Mouse (Mus musculus) embryonic facial prominence, embryonic 13.5 days (tissue): ENCODE measurements at regions not wholly inside any gene's neighbourhood (a gene's known extent, or its start where the extent isn't known, plus 50 kb on each side); places are given as distances from the start of the nearest gene placed in this dataset.

Experiments used
- ATAC-seq: fragments of 200-750 bp; cut with Nextera tagmentation; 2 replicates; pipeline ENCODE4 v1.8.0; 2017; ENCODE audit warnings: low read depth; ENCODE audit not compliant: insufficient number of reproducible peaks, insufficient read depth, low FRiP score, low TSS enrichment
- H3K27ac ChIP-seq: fragments of 300-500 bp; sonication (generic); 2 replicates; pipeline ENCODE4 v1.5.1; 2015; ENCODE audit warnings: moderate library complexity, mild to moderate bottlenecking, inconsistent platforms
- H3K27me3 ChIP-seq: fragments of 300-500 bp; sonication (generic); 2 replicates; pipeline ENCODE4 v1.6.1; 2015; ENCODE audit warnings: mild to moderate bottlenecking, inconsistent platforms
- H3K36me3 ChIP-seq: fragments of 300-500 bp; sonication (generic); 2 replicates; pipeline ENCODE4 v1.6.1; 2015; ENCODE audit warnings: mild to moderate bottlenecking, inconsistent platforms
- H3K4me1 ChIP-seq: fragments of 300-500 bp; sonication (generic); 2 replicates; pipeline ENCODE4 v1.6.1; 2015; ENCODE audit warnings: inconsistent platforms
- H3K4me2 ChIP-seq: fragments of 300-500 bp; sonication (generic); 2 replicates; pipeline ENCODE4 v1.6.1; 2015; ENCODE audit warnings: moderate library complexity, mild to moderate bottlenecking, inconsistent platforms
- H3K4me3 ChIP-seq: fragments of 300-500 bp; sonication (generic); 2 replicates; pipeline ENCODE4 v1.5.1; 2015; ENCODE audit warnings: mild to moderate bottlenecking, inconsistent platforms
- H3K9ac ChIP-seq: fragments of 300-500 bp; sonication (generic); 2 replicates; pipeline ENCODE4 v1.6.1; 2015; ENCODE audit warnings: mild to moderate bottlenecking, inconsistent platforms
- H3K9me3 ChIP-seq: fragments of 300-500 bp; sonication (generic); 2 replicates; pipeline ENCODE4 v1.6.1; 2016; ENCODE audit warnings: inconsistent platforms
- WGBS: fragments of 180-500 bp; shearing (Covaris S2); methylation state at CpG from one replicate; pipeline ENCODE4 v1.1.7; 2015; ENCODE audit warnings: mixed read lengths; 5-methylcytosine and 5-hydroxymethylcytosine counted together

DNA sequence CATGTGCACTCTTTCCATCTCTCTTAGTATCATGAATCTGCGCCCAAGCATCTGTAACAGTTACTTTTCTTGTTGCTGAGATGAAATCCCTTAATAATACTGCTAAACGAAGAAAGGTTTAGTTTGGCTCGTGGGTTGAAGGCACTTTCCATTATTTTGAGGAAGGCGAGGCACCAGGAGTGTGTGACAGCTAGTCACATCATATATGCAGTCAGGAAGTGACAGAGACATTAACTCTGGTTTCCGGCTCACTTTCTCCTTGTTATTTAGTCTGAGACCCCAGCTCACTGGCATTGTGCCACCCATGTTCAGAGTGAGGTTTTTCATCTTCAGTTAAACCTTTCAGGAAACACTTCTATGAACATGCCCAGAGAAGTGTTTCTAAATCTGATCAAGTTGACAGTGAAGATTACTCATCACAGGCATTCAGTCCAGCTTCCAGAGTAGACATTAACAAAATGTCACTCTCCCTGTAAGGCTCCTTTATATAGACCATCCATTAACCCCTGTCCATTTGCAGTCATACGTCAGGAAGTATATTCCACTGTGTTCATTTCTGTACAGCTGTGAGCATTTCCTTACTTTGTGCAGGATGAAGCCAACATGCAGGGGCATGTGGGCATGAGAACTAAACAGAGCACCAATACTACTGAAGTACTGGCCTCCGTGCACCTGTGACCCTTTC is 238.0 kb upstream of the Il12b start:
- Histone ChIP-seq H3K4me1 (no peaks in the 10 kb centered on the region), H3K4me2 (no peak overlapping the region), H3K36me3 (no peaks in the 10 kb centered on the region), H3K9ac (no peak overlapping the region), H3K4me3 (no peak overlapping the region), H3K9me3 (no peaks in the 10 kb centered on the region), H3K27ac (no peak overlapping the region), H3K27me3 (no peaks in the 10 kb centered on the region)
- WGBS, result 79% methylated on average over 7 of the region's 7 CpGs
- ATAC-seq, result no peak

DNA sequence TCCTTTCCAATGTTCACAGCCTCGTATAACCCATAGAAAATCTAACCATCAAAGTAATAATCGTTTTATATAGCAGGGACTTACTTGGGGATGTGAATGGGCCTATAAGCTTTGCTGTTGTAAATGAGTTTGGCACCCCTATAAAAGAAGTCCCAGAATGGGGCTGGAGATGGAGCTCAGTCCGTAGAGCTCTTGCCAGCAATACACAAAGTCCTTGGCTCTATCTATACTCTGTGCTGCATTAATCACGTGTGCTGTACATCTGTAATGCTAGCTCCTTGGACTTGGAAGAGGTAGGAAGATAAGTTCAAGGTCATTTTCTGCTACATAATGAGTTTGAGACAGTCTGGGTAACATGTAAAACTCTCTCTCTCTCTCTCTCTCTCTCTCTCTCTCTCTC is 236.8 kb upstream of the Il12b start:
- Histone ChIP-seq H3K4me1 (no peaks in the 10 kb centered on the region), H3K27ac (no peak overlapping the region), H3K4me3 (no peak overlapping the region), H3K36me3 (no peaks in the 10 kb centered on the region), H3K27me3 (no peaks in the 10 kb centered on the region), H3K4me2 (no peak overlapping the region), H3K9me3 (no peaks in the 10 kb centered on the region), H3K9ac (no peak overlapping the region)
- WGBS, result 84% methylated on average over 4 of the region's 4 CpGs
- ATAC-seq, result no peak

DNA sequence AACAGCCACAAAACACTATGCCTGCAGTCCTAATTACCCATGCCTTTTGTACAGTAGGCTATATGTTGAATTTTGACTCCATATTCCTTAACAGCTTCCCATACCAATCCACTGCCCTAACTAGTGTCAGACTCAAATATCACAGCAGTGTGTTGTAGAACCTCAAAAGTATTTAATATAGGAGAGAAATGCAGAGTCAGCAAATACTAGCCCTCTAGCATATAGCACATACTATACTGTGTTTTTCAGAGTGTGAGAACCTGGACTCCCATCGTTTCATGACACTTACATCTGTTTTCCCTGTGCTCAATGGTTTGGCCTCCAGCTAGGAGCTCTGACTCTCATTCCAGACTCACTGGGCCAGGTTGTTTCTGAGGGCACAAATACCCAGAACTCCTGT is 236.1 kb upstream of the Il12b start:
- ATAC-seq, result no peak
- Histone ChIP-seq H3K9ac (no peak overlapping the region), H3K4me2 (no peak overlapping the region), H3K4me1 (no peaks in the 10 kb centered on the region), H3K36me3 (no peaks in the 10 kb centered on the region), H3K4me3 (no peak overlapping the region), H3K9me3 (no peaks in the 10 kb centered on the region), H3K27ac (no peak overlapping the region), H3K27me3 (no peaks in the 10 kb centered on the region)
- whole genome bisulfite sequencing, result 60% methylated on average over 1 of the region's 1 CpGs

DNA sequence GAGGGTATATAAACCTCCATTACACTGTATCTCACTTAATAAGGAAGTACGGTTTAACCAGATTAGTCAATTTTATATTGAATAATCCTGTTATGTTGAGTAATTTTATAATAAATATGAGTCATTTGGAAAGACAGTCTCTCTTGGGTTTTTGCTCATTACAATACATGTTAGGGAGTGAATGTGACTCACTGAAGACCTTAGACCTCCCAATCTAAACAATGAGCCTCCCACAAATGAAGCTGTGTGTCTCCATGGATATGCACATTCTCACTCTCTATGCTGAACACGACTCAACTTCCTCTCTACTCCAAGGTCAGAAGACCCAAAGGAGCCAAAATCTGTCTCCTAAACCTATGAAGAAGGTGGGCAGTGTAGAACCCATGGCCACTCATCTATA is 235.7 kb upstream of the Il12b start:
- Histone ChIP-seq H3K9me3 (no peaks in the 10 kb centered on the region), H3K4me1 (no peaks in the 10 kb centered on the region), H3K4me2 (no peak overlapping the region), H3K9ac (no peak overlapping the region), H3K4me3 (no peak overlapping the region), H3K36me3 (no peaks in the 10 kb centered on the region), H3K27me3 (no peaks in the 10 kb centered on the region), H3K27ac (no peak overlapping the region)
- 69% methylated on average over 2 of the region's 2 CpGs for WGBS
- ATAC-seq, result no peak

DNA sequence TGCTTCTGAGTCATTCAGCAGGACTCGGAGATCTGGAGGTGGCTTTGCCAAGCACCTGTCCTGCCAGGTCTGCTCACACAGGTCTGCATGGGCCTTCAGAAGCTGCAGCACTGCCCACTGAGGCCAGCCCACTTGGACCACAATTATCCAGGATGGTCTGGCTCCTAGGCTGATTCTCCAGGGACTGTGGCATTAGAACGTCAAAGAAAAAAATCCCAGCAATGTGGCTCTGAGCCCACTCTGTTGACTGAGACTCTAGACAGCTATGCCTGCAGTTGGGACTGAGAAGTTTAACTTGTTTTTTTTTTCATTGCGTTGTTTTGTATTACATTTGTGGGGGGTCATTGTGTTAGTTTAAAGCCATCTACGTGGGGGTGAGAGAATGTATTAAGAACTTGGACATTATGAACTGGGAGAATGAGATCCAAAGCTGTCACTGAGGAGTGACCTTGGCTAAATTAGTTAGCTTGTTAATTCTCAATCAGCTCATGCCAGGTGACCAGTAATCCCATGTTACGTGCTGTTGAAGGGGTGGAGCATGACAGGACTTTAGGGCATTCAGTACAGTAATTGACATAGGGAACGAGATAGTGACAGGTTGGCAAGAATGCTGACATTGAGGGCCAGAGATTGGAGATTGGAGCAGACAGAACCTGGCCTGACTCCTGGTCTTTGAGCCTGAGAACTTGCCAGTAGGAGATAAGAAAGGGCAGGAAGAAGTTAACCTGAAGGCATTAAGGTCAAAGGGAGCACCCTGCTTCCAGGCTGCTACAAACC is 232.0 kb upstream of the Il12b start:
- no peaks in the 10 kb centered on the region for H3K9me3 ChIP-seq
- H3K4me3 ChIP-seq, result no peak overlapping the region
- no peak overlapping the region for H3K27ac ChIP-seq
- H3K4me2 ChIP-seq, result no peak overlapping the region
- H3K27me3 ChIP-seq, result no peaks in the 10 kb centered on the region
- no peaks in the 10 kb centered on the region for H3K36me3 ChIP-seq
- 71% methylated on average over 6 of the region's 6 CpGs for WGBS
- no peak for ATAC-seq
- H3K4me1 ChIP-seq, result no peaks in the 10 kb centered on the region
- H3K9ac ChIP-seq, result no peak overlapping the region

DNA sequence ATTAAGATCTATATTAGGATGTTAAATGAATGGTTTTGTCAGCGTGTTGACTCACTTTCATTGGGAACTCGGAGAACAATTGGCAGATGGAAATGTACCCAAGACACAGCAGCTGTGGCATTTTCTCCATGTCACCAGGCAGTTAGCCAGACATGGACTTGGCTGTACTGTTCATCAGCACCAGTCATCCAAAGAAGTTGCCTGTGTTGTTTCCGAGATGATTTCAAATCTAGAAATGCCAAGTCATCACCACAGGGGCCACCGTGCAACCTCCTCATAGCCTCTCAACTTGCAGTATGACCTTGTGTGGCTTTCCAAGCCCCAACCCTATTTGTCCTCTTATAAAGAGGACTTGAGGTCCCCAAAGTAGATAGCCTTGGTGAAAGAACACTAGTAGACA is 227.4 kb upstream of the Il12b start:
- Histone ChIP-seq H3K4me2 (no peak overlapping the region), H3K36me3 (no peaks in the 10 kb centered on the region), H3K9ac (no peak overlapping the region), H3K4me1 (no peaks in the 10 kb centered on the region), H3K9me3 (no peaks in the 10 kb centered on the region), H3K27ac (no peak overlapping the region), H3K27me3 (no peaks in the 10 kb centered on the region), H3K4me3 (no peak overlapping the region)
- ATAC-seq, result no peak
- 88% methylated on average over 4 of the region's 4 CpGs for WGBS

DNA sequence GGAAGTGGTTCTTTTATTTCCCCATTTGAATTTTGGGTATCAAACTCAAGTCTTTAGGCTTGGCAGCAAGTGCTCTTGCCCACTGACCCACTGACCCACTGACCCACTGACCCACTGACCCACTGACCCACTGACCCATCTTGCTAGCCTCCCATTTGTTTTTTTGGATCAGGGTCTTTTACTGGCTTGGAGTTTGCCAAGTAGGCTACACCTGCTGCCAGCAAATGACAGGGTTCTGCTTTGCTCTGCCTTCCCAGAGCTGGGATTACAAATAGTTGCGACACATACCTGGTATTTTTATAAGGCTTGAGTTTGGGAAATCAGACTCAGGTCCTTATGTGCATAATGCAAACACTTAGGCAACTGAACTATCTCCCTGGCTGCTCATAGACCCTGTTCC is 226.7 kb upstream of the Il12b start:
- 97% methylated on average over 1 of the region's 1 CpGs for WGBS
- H3K4me1 ChIP-seq, result no peaks in the 10 kb centered on the region

DNA sequence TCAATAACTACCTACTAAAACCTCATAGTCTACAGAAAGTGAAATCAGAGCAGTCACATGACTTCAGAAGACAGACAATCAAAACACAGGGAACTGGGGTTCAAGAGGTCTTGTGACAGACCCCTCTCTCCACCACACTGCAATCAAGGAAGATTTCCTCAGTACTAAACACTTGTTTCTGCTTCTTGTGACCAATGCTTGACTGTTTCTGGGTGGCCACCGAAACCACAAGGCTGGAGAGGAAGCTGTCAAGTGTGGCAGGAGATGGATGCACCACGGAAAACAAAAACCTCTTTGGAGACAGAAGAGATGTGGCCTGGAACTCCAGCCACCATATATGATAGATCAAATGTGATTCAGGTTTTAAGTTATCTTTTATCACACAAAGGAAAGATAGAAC is 225.3 kb upstream of the Il12b start:
- H3K36me3 ChIP-seq, result no peaks in the 10 kb centered on the region
- H3K9me3 ChIP-seq, result no peaks in the 10 kb centered on the region
- H3K9ac ChIP-seq, result no peak overlapping the region
- H3K27ac ChIP-seq, result no peak overlapping the region
- WGBS, result 74% methylated on average over 2 of the region's 2 CpGs
- no peak for ATAC-seq
- H3K4me1 ChIP-seq, result no peaks in the 10 kb centered on the region
- no peaks in the 10 kb centered on the region for H3K27me3 ChIP-seq
- no peak overlapping the region for H3K4me3 ChIP-seq
- H3K4me2 ChIP-seq, result no peak overlapping the region

More for the DNA sequence above, 226.7 kb upstream of the Il12b start:
- H3K9me3 ChIP-seq, result no peaks in the 10 kb centered on the region
- no peak overlapping the region for H3K4me3 ChIP-seq
- no peak for ATAC-seq
- H3K4me2 ChIP-seq, result no peak overlapping the region
- no peak overlapping the region for H3K9ac ChIP-seq
- H3K36me3 ChIP-seq, result no peaks in the 10 kb centered on the region
- no peaks in the 10 kb centered on the region for H3K27me3 ChIP-seq
- H3K27ac ChIP-seq, result no peak overlapping the region

DNA sequence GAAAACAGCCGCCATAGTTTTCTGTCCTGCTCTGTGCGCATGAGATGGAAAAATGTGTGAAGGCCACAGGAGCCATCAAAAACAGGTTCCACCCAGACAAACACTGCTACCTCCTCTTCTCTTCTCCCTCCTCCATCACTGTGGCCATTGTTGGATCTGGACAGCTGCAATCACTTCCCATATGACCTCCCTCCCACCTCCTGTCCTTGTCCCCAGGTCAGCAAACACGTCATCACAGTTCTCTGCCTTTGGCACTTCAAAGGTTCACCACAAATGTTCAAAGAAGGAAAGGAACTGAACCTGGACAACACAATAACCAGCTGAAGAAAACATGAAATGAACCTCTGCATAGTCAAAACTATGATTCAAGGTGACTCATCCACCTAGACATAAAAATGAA is 220.2 kb upstream of the Il12b start:
- Histone ChIP-seq H3K4me3 (no peak overlapping the region), H3K4me1 (no peaks in the 10 kb centered on the region)
- WGBS, result 83% methylated on average over 3 of the region's 3 CpGs

DNA sequence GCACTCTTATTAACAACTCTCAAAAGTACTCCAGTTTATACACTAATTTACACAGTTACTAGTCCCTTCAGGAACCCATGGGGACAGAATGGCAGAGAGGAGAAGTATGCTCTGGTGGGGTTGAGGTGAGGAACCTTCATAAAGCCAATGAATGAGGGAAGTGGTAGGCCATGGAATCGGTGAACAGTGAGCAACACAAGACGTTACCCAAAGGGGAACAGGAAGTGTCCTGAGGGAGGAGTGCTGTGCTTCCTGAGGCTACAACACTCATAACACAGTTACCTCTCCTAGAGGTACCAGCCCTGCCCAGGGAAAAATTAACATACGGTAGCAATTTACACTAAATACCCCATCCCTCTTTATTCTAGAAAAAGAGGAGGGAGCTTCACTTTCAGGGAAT is 216.0 kb upstream of the Il12b start:
- 66% methylated on average over 3 of the region's 3 CpGs for WGBS
- H3K36me3 ChIP-seq, result no peaks in the 10 kb centered on the region
- no peak for ATAC-seq

More for the DNA sequence above, 220.2 kb upstream of the Il12b start:
- H3K9ac ChIP-seq, result no peak overlapping the region
- no peaks in the 10 kb centered on the region for H3K36me3 ChIP-seq
- H3K9me3 ChIP-seq, result no peaks in the 10 kb centered on the region
- no peaks in the 10 kb centered on the region for H3K27me3 ChIP-seq
- no peak overlapping the region for H3K4me2 ChIP-seq
- ATAC-seq, result no peak
- H3K27ac ChIP-seq, result no peak overlapping the region

DNA sequence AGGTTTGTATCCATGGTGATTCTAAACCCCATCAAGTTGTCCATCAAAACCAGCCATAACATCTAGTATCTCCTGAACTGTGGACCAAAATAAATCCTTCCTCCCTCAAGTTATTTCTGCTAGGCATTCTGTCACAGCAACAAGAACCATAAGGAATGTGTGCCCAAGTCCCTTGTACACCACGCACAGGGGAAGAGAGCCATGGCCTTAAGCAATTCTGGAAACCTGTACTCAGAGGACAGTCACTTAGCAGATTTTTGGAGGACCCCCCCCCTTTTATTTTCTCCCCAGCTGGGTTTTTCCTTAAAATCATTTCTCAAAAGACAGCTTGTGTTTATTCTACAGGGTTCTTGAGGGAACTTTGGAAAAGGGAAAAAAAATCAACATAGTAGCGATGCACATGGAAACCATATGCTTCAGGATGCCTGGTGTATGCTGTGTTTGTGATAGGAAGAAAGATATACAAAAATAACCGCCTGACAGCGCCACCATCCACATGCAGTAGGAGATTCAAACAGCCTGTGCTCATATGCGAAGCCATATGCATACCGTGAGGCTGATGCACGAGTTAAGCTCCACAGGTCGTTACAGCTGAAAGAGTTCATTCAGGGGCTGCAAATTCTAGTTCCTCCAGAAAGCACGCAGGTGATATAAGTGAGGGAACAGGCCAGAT is 214.5 kb upstream of the Il12b start:
- Histone ChIP-seq H3K27me3 (no peaks in the 10 kb centered on the region), H3K9ac (no peak overlapping the region), H3K9me3 (no peaks in the 10 kb centered on the region), H3K27ac (no peak overlapping the region), H3K4me2 (no peak overlapping the region), H3K36me3 (no peaks in the 10 kb centered on the region), H3K4me3 (no peak overlapping the region), H3K4me1 (no peaks in the 10 kb centered on the region)
- 63% methylated on average over 9 of the region's 9 CpGs for WGBS
- no peak for ATAC-seq

More for the DNA sequence above, 216.0 kb upstream of the Il12b start:
- Histone ChIP-seq H3K9me3 (no peaks in the 10 kb centered on the region), H3K9ac (no peak overlapping the region), H3K4me3 (no peak overlapping the region), H3K27ac (no peak overlapping the region), H3K4me2 (no peak overlapping the region), H3K27me3 (no peaks in the 10 kb centered on the region), H3K4me1 (no peaks in the 10 kb centered on the region)

DNA sequence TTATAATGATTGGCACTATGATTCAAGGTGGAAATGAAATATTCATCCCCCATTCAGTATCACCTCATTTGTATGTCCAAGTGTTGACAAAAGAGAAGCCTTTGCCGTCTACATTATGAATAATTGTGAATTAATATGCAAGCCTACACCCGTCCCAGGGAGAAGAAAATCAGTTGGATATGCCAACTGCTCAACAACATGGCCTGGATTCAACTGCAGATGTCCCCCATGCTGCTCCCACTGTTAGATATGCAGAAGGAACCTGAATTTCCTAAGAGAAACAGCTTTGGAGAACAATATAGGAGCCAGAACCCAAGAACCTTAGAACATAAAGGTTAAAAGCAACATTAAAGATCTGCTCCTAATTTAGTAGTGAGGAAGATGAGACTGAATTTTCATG is 211.7 kb upstream of the Il12b start:
- Histone ChIP-seq H3K4me3 (no peak overlapping the region), H3K36me3 (no peaks in the 10 kb centered on the region), H3K27me3 (no peaks in the 10 kb centered on the region), H3K4me1 (no peaks in the 10 kb centered on the region), H3K4me2 (no peak overlapping the region), H3K9ac (no peak overlapping the region), H3K9me3 (no peaks in the 10 kb centered on the region), H3K27ac (no peak overlapping the region)
- ATAC-seq, result no peak
- 79% methylated on average over 2 of the region's 2 CpGs for WGBS
